Mouse (Mus musculus) gastrocnemius, adult 8-10 months (tissue): Measurements from ENCODE around the gene Macrod1. TPM values are rescaled to one million over a fixed set of nuclear protein-coding genes. Genes with fewer than 3 reads are reported as not detected.
A peak's percentile ranks its signal among the peaks of the same experiment; 100 is the strongest.

ENCODE experiments used
- DNase-seq, 2 experiments: peaks; one replicate each; pipeline ENCODE4 v3.0.0; 2022; ENCODE audit warnings: low spot score in 2 of 2
- total RNA-seq, 4 experiments: library from RNA; stranded (reverse); gene quantifications; 2 replicates each; pipeline ENCODE4 v1.2.4; 2022

Gene Macrod1
- total RNA-seq, 4 experiments from 2014 or later = 279 to 336 (median 292) TPM

GRCm38 (mm10) chr19:7234537-7235221, 178.1 kb downstream of the Macrod1 start:
- DNase-seq = peak; percentile 64 to 65

- DNase-seq = no peak
Observed at GRCm38 (mm10) chr19:7235461-7235860, 178.9 kb downstream of the Macrod1 start.

GRCm38 (mm10) chr19:7236011-7236410, 179.4 kb downstream of the Macrod1 start:
- DNase-seq = no peak

DNA sequence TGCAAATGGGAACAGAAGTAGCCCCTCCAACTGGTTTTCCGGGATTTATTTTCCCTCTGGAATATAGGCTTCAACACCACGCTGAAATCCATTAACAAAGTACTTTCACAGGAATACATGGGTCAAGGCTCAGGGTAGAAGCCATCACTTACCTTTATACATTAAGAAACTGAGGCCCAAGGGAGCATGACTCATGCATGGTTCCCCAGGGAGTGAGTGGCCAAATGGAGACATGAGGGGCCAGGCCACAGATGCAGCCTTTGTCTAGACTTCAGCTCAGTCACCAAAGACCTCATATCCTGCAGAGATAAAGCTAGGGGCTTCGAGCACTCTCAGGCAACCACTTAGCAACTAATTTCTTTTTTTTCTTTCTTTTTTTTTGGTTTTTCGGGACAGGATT, 180.1 kb downstream of the Macrod1 start:
- no peak for DNase-seq

DNA sequence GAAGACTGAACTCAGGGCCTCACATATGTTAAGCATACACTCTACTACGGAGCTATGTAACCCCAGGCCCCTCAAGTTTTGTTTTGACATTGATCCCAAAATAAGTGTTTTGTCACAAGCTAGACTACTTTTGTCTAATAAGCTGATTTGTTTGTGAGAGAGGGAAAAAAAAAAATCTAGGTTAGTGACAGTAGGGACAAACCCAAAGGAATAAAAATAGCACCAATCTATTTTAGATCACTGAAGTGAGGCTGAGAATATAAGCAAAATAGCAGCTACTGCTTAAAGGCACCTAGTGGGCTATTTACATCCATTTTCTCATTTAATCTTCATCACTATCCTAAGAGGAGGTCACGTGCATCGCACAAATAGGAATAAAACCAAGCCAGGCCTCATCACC, 183.0 kb downstream of the Macrod1 start:
- DNase-seq = no peak

DNA sequence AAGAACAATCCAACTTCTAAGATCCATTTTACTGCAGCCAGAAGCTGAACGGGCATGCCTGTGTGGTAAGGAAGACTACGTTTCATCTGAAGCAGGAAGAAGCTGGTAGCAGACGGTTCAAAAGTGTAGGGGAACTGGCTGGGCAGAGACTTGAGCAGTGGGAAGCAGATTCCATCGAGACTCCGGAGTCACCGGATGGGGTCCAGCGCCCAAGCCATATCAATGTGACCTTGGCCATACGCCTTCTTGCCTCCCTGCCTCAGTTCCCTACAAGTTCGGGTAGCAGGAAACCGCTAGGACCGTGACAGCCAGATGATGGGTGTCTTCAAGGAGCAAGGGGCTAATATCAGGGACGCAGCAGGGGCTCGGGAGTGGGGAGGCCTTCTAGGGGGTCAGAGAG, 183.7 kb downstream of the Macrod1 start:
- DNase-seq = no peak

GRCm38 (mm10) chr19:7240782-7241690, 184.4 kb downstream of the Macrod1 start, which contains the start of gene Naa40:
Gene Naa40 (minus strand): TSS chr19:7241183.
- DNase-seq = peak; percentile 86 to 89

- DNase-seq = no peak
Observed at GRCm38 (mm10) chr19:7246021-7246420, 189.4 kb downstream of the Macrod1 start.

Other genes starting within 250 kb of the Macrod1 start
- 10 to 100 TPM in 3 of 4 experiments, 1 to 10 TPM in 1; 9.8 to 12.1 (median 10.5) TPM for gene Rps6ka4, start 216.2 kb upstream of the Macrod1 start, total RNA-seq
- gene Ccdc88b, start 198.6 kb upstream of the Macrod1 start, total RNA-seq = under 1 TPM; 0.29 to 0.70 (median 0.46) TPM
- 10 to 100 TPM; 34.1 to 46.3 (median 39.7) TPM for gene Trmt112, start 147.1 kb upstream of the Macrod1 start, total RNA-seq
- gene Prdx5, start 146.7 kb upstream of the Macrod1 start, total RNA-seq = 100 to 1,000 TPM; 195 to 214 (median 202) TPM
- 100 to 1,000 TPM in 1 of 4 experiments, 10 to 100 TPM in 3; 82.8 to 114 (median 93.4) TPM for gene Esrra, start 135.0 kb upstream of the Macrod1 start, total RNA-seq
- gene Catsperz, start 131.4 kb upstream of the Macrod1 start, total RNA-seq = not detected
- not detected for gene Kcnk4, start 122.3 kb upstream of the Macrod1 start, total RNA-seq
- 10 to 100 TPM in 2 of 4 experiments, 1 to 10 TPM in 2; 8.2 to 11.8 (median 10.6) TPM for gene Bad, start 114.9 kb upstream of the Macrod1 start, total RNA-seq
- 10 to 100 TPM in 2 of 4 experiments, 1 to 10 TPM in 2; 9.1 to 10.9 (median 10.0) TPM for gene Gpr137, start 114.3 kb upstream of the Macrod1 start, total RNA-seq
- gene Ppp1r14b, start 81.8 kb upstream of the Macrod1 start, total RNA-seq = 100 to 1,000 TPM; 144 to 194 (median 165) TPM
- gene Plcb3, start 80.3 kb upstream of the Macrod1 start, total RNA-seq = 10 to 100 TPM in 1 of 4 experiments, 1 to 10 TPM in 3; 7.0 to 10.9 (median 9.4) TPM
- gene Fkbp2, start 76.3 kb upstream of the Macrod1 start, total RNA-seq = 10 to 100 TPM in 1 of 4 experiments, 1 to 10 TPM in 3; 4.2 to 10.4 (median 5.8) TPM
- 100 to 1,000 TPM; 167 to 187 (median 183) TPM for gene Vegfb, start 69.2 kb upstream of the Macrod1 start, total RNA-seq
- 10 to 100 TPM; 32.2 to 37.7 (median 36.4) TPM for gene Dnajc4, start 64.2 kb upstream of the Macrod1 start, total RNA-seq
- gene Nudt22, start 60.7 kb upstream of the Macrod1 start, total RNA-seq = 10 to 100 TPM; 13.5 to 15.5 (median 15.0) TPM
- gene Trpt1, start 60.7 kb upstream of the Macrod1 start, total RNA-seq = 10 to 100 TPM; 20.8 to 31.7 (median 23.7) TPM
- under 1 TPM; 0.41 to 0.94 (median 0.60) TPM for gene Fermt3, start 37.3 kb upstream of the Macrod1 start, total RNA-seq
- gene Stip1, start 16.8 kb upstream of the Macrod1 start, total RNA-seq = 10 to 100 TPM; 77.9 to 86.5 (median 81.8) TPM
- gene Flrt1, start 48.9 kb downstream of the Macrod1 start, total RNA-seq = 1 to 10 TPM in 3 of 4 experiments, under 1 TPM in 1; 0.83 to 2.9 (median 1.7) TPM
- gene Otub1, start 149.5 kb downstream of the Macrod1 start, total RNA-seq = 10 to 100 TPM; 39.9 to 54.3 (median 43.5) TPM
- gene Cox8a, start 160.8 kb downstream of the Macrod1 start, total RNA-seq = 100 to 1,000 TPM in 1 of 4 experiments, 10 to 100 TPM in 3; 68.4 to 103 (median 82.9) TPM
- gene Naa40, start 184.4 kb downstream of the Macrod1 start, total RNA-seq = 10 to 100 TPM in 3 of 4 experiments, 1 to 10 TPM in 1; 9.2 to 12.4 (median 11.2) TPM
- gene Rcor2, start 210.5 kb downstream of the Macrod1 start, total RNA-seq = 1 to 10 TPM; 1.8 to 4.2 (median 2.1) TPM